Mouse (Mus musculus) frontal cortex, postnatal 25 days (tissue): ENCODE measurements around the gene Olfr435.
"Not testable (repeated sequence)": the region's sequence is repeated elsewhere in the genome, so short reads cannot be mapped to it uniquely, and the experiment has no call there.

Experiments used
- DNase-seq, 2 experiments: peaks; one replicate each; pipeline ENCODE4 v3.0.0; 2022; ENCODE audit warnings: low spot score in 2 of 2

Olfr435 gene

DNA sequence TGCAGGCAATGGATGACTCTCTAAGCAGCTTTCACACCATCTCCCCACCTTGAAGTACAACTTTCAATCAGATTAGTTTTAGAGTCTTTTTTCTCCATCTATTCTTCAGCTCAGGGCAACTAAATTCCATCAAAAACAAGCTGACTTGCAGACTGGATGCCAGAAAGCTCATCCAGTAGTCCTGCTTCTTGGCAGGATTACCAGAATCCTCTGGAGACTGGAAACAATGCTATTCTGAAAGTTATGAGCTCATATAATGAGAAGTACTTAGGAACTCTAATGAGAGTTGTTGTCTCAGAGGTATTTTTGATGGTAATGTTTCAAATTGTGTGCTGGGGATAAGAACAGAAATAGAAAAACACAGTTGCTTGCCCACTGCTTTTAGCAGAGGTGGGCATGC, at the start of gene Olfr435:
TSS of gene Olfr435 (plus strand) at position 366 of the 400 bp plus-strand sequence.
- DNase-seq = no peak

DNA sequence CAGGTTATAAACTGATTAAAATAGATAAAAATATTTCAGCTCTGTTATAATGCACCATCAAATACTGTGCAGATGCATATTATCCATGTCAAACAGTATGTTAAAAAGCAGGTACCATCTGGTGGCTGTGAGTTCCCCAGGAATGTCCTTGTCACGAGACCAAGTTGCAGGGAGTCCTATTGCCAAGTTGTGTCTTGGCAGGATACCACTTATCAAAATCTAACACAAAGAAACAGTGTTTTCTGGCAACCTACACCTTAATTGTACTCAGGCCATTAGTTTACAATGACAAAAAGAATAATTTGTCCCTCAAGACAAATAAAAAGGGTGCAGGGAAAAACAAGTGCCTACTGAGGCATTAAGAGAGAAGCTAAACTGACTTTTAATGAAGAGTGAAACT, 37.4 kb upstream of the Olfr435 start:
- DNase-seq = no peak

DNA sequence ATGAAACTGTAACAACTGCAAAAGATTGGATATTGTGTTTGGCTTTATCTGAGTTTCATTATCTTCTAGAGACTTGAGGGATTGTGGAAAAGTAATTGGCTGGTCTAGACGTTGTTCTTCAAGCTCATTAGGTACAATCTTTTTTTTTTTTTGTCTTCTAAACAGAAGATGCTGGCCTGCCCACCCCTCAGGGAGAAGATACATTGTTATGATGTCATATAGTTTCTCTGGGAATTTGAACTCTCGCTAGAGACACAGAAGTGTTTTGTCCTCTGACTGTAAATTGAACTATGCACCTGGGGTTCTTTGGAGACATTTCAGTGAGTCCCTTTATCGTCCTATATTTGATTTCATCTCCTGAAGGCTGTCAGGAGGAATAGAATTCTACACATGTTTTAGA, 34.0 kb upstream of the Olfr435 start, which contains the start of gene Olfr437:
TSS of gene Olfr437 (plus strand) at position 301 of the 400 bp plus-strand sequence.
- DNase-seq = no peak

DNA sequence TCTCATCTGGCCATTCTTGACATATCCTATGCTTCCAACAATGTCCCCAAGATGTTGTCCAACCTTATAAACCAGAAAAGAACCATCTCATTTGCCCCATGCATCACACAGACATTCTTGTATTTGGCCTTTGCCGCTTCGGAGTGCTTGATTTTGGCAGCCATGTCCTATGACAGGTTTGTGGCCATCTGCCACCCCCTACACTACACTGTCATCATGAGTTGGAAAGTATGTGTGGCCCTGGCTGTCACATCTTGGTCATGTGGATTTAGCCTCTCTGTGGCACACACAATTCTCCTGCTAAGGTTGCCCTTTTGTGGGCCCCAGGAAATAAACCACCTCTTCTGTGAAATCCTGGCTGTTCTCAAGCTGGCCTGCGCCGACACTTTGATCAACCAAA, 29.7 kb upstream of the Olfr435 start:
- DNase-seq = no peak

DNA sequence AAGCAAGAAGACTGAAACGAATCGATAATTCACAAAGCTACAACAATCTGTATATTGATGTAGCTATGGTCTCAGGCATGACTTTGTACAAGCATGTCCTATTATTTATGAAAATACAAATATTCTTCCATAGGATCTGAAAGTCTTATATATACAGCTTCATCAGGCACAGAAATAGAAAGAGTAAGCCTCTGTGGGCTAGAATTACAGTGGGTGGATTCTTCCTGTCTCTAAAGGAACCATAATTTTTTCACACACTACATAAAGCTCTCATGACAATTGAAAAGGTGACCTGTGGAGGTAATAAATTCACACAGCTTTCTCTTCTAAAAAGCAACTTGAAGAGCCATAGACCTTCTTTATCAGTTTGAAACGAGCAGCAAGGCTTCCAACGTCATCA, 25.1 kb upstream of the Olfr435 start, which contains the start of gene Olfr13:
TSS of gene Olfr13 (plus strand) at position 301 of the 400 bp plus-strand sequence.
- no peak for DNase-seq

DNA sequence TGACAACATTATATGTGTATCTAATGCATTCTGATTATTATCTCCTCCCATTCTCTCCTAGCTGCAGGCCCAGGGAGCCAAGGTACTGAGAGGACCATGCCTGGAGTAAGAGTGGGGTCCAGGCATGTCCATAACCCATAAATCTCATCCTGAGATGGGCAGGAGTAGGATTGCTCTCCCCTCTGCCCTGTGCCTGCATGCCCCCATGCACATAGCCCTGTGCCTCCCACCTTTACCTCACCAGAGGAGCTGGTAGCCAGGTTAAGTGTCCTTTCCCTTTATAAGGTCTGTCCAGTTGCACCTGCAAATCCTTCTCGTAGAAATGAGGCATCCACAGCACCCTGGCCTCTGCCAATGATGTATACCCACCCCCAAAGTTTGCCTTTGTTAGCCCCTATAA, 18.8 kb upstream of the Olfr435 start:
- DNase-seq = no peak

DNA sequence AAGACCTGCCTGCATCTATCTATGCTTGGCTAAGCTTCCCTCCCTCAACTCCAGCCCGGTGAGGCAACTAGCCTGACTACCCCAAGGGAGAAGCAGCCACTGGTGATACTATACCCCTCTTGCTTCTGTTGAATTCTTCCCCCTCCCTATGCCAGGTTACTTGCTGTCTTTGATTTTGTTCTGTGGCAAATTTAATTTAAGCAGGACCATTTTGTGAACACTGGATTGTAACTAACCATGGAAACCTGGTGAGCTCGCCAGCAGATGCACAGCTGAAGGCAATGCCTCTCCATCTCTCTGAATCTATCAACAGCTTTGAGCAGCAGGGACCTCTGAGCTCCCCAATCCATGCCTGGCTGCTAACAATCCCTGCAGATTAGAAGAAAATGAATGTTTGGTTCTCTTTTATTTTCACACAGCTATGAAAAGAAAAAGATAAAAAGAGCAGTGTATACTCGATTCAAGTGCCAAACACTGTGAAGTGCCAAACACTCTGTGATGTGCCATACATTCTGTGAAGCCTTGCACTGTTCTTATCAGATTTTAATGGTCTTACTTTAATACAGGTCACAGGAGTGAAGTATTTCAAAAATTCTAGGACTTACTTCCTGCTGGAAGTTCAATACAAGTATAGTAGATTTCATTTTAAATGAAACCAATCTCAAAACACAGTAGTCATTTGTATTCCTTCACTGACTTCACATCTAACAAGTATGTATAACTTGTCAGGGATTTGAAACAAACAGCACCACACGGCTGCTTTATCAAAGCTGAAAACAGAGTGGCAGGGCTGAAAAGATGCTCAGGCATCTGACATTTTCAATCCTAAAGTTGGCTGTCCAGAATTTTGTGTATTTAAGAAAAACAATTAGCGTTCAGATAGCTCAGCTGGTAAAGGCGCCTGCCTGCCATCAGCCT, 18.1 kb upstream of the Olfr435 start:
- DNase-seq = no peak

DNA sequence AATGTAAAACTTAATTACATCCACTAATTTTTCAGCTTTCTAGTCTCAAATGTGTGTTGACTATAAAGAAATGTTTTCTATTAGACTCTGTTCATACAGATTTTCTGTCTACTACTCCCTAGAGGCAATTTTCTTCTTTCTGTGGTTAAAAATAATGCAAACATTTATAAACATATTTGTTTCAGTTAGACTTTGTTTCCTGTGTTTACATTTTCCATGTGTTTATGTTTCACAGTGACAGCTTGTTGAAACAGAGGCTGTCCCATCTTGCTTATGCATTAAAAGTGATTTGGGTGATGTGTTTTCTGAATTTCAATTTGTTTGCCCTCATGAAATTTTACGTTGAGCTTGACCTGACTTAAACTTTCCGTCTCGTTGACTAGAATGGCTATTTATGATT, 6.0 kb upstream of the Olfr435 start:
- no peak for DNase-seq

DNA sequence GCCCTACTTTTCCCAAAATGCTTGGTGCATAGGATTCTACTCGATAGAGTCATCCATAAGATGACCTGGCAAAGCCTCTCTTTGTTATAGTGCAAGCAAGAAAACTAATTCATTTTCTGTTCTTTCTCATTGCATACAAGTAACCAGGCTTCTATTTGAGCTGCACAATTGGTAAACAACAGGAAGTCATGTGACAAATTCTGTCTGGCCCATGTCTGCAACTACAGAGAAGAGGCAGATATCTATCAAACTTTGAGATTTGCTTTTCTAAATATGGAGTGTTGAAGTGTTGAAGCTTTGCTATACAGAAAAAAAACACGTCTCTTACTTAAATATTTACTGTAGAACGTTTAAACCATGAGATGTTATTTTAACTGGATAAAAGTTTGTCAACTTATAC, 1.1 kb downstream of the Olfr435 start:
- no peak for DNase-seq

DNA sequence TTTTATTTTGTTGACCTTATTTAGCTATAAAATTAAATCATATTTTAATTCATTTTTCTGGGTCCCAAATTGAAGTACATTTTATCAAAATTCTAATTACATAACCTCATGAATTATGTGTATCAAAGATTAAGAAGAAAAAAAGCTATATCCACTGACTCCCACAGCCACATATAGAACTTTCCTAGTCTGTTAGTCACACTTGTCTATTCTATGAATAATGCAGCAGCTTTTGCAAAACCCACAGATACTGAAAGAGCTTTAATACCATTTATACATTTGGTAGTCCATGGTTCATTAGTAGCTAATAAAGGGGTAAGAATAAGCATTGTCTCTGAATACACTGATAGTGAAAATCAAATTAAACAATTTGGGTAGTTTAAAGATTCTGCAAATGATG, 5.8 kb downstream of the Olfr435 start:
- no peak for DNase-seq

DNA sequence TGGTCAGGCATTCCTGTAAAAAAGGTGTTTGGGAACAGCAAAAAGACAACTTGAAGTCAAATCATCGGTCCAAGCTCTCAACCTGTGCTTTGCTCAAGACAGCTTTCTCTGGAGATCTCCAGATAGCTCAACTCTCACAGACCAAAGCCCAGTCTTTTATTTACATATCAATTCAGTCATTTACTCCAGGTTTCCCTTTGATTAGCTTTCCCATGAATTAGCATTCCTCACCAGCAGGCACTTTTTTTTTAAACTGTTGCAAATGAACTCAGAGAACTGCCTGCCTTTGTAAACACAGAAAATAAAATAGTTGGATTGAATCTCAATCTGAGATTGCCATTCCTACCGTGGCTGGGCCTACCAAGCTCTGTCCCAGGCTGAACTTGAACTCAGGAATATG, 8.4 kb downstream of the Olfr435 start:
- DNase-seq = no peak

DNA sequence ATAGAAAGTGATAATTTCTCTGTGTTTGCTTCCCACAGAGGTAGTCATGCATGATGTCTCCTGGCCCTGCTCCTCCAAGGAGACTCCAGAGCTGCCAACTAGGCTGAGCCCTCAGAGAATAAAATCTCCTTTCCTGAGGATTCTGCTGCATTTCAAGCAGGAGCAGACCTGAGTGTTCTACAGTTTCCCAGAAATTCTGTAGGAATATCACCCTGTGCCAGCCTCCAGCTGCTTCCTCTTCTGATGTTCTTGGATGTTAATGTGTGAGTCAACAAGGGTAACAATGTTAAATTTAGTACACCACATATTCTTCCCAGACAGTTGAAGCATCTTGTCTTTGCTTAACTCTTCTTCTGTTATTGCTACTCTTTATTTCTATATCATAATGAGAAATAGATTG, 15.9 kb downstream of the Olfr435 start, which contains the start of gene Olfr434:
TSS of gene Olfr434 (plus strand) at position 149 of the 400 bp plus-strand sequence.
- DNase-seq = peak in 1 of 2 experiments; percentile 11

DNA sequence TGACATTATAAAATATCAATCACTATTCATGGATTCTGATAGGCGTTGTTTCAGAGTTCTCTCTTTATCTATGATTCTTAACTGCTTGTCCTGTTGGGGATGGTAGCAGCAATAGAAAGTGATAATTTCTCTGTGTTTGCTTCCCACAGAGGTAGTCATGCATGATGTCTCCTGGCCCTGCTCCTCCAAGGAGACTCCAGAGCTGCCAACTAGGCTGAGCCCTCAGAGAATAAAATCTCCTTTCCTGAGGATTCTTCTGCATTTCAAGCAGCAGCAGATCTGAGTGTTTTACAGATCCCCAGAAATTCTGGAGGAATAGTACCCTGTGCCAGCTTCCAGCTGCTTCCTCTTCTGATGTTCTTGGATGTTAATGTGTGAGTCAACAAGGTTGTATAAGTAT, 34.3 kb downstream of the Olfr435 start, which contains the start of gene Olfr47:
TSS of gene Olfr47 (plus strand) at position 275 of the 400 bp plus-strand sequence.
- DNase-seq = not testable (repeated sequence)

DNA sequence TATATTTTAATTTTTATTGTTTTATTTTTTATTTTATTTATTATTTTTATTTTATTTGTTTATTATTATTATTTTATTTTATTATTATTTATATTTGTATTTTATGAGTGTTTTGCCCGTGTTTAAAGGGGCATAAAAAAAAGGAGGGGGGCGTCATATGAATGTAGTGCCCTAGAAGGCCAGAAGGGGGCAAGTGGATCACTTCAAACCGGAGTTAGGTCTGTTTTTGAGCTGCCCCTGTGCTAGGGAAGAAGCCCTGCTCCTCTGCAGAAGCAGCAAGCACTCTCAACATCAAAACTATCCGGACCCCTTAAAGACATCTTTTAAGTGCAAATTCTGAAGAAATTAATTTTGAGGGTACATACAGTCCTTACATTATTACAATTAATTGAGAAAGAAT, 45.1 kb downstream of the Olfr435 start:
- DNase-seq = no peak

DNA sequence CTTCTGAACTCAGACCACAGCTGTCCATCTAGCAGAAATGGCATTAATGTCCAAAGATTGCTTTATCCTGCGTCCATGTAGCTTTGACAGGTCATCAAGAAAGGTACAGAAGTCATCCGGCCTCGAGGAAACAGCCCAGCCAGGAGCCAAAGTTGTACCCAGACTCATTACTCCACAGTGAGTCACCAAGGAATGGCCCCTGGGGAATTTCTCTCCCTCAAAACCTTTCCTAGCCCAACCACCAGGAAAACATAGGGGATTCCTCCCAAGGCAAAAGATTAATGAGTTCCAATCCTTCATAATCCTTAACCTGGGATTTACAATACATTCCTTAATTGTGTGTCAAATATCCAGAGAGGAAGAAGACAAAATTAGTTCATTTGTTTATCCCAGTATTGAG, 50.5 kb downstream of the Olfr435 start:
- DNase-seq = no peak

DNA sequence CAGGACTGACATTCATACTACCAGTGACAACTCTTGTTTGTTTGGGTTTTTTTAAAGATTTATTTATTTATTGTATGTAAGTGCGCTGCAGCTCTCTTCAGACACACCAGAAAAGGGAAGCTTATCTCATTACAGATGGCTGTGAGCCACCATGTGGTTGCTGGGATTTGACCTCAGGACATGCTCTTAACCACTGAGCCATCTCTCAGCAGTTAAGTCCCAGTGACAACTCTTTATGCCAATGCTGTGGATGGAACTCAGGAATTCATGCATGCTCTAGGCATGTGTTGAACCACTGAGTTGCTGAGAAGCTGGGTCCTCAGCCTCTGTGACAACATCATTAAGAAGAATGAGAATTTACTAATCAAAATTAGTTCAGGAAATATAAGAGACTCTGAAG, 56.0 kb downstream of the Olfr435 start:
- no peak for DNase-seq
